Mouse (Mus musculus): Measurements from ENCODE around the gene Hps4. TPM values are rescaled to one million over a fixed set of nuclear protein-coding genes. Genes with fewer than 3 reads are reported as not detected.
"Not testable (repeated sequence)": the region's sequence is repeated elsewhere in the genome, so short reads cannot be mapped to it uniquely, and the experiment has no call there.

Hps4 gene
- polyA plus RNA-seq, 1 experiment from 2014 or later, result 33.4 TPM

DNA sequence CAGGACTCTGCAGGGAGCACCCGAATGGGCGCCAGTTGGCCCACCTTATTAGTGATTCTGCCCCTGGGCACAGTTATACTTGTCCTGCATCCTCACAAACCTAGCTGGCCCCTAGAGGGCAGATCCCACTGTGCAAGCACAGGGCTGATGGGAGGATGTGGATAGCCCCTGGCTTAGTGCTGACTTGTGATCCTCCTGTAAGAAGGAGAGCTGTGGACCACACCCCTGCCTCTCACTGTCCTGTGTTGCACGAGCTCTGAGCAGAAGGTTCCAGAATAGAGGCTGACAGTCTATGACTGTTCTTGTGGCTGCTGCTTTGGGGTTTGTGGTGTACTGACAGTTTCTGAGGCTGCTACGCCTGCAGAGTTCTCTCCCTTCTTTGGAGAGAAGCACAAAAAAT, 41.2 kb upstream of the Hps4 start:
- 89% methylated on average over 4 of the region's 4 CpGs for WGBS

GRCm38 (mm10) chr5:112302310-112302709, 40.6 kb upstream of the Hps4 start:
- Histone ChIP-seq H3K9me3 (no peaks in the 10 kb centered on the region), H3K4me2 (replicated peaks) (no peak overlapping the region), H3K27me3 (no peaks in the 10 kb centered on the region), H3K4me3 (no peak overlapping the region), H3K36me3 (no peaks in the 10 kb centered on the region), H3K27ac (replicated peaks) (no peak overlapping the region), H3K4me1 (no peaks in the 10 kb centered on the region), H3K9ac (replicated peaks) (no peak overlapping the region)
- ATAC-seq (replicated peaks), result no peak
- WGBS, result 95% methylated on average over 5 of the region's 5 CpGs

More for the DNA sequence above, 41.2 kb upstream of the Hps4 start:
- Histone ChIP-seq H3K36me3 (no peaks in the 10 kb centered on the region), H3K4me2 (replicated peaks) (no peak overlapping the region), H3K4me1 (0 out of 2 replicates have a peak, but pooled peaks cover 4% of the 10 kb centered on the region), H3K27ac (replicated peaks) (no peak overlapping the region), H3K4me3 (no peak overlapping the region), H3K27me3 (no peaks in the 10 kb centered on the region), H3K9ac (replicated peaks) (no peak overlapping the region), H3K9me3 (no peaks in the 10 kb centered on the region)
- no peak for ATAC-seq (replicated peaks)

DNA sequence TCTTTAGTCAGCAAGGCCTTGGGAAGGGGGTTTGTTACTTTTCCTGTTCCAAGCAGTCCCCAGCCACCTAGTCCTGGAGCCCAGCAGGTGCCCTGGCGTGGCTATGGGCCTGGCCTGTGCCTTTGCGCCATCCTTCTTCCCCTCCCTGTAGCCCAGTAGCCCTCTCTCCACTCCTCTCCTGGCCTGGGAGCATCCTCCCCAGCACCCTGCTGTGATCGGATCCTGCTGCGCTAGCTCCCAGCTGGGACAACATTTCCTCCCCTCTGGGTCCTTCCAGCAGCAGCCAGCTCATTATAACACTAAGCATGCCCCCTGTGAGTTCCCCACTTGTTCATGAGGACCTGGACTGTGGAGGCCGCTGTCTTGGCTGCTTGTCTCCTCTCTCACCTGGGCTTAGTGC, 37.0 kb upstream of the Hps4 start:
- no peak for ATAC-seq (replicated peaks)
- no peaks in the 10 kb centered on the region for H3K27me3 ChIP-seq
- no peaks in the 10 kb centered on the region for H3K4me1 ChIP-seq
- WGBS, result 65% methylated on average over 5 of the region's 5 CpGs
- H3K9me3 ChIP-seq, result no peaks in the 10 kb centered on the region
- H3K4me2 ChIP-seq (replicated peaks), result no peak overlapping the region
- no peak overlapping the region for H3K4me3 ChIP-seq
- H3K27ac ChIP-seq (replicated peaks), result no peak overlapping the region
- H3K36me3 ChIP-seq, result peaks cover 15% of the 10 kb centered on the region
- no peak overlapping the region for H3K9ac ChIP-seq (replicated peaks)

GRCm38 (mm10) chr5:112313222-112313885, 29.5 kb upstream of the Hps4 start:
- Histone ChIP-seq H3K36me3 (peaks cover 19% of the 10 kb centered on the region), H3K4me3 (no peak overlapping the region), H3K9me3 (no peaks in the 10 kb centered on the region), H3K27ac (replicated peaks) (peak overlapping the region; percentile 52), H3K4me2 (replicated peaks) (no peak overlapping the region), H3K9ac (replicated peaks) (no peak overlapping the region), H3K27me3 (no peaks in the 10 kb centered on the region), H3K4me1 (no peaks in the 10 kb centered on the region)
- 52% methylated on average over 11 of the region's 11 CpGs for WGBS
- ATAC-seq (replicated peaks), result no peak

- Histone ChIP-seq H3K27me3 (no peaks in the 10 kb centered on the region), H3K4me3 (no peak overlapping the region), H3K27ac (replicated peaks) (no peak overlapping the region), H3K4me1 (no peaks in the 10 kb centered on the region), H3K4me2 (replicated peaks) (no peak overlapping the region), H3K9ac (replicated peaks) (no peak overlapping the region), H3K36me3 (peaks cover 13% of the 10 kb centered on the region; the same call in 1 of the 2 replicates), H3K9me3 (no peaks in the 10 kb centered on the region)
- WGBS, result 69% methylated on average over 5 of the region's 5 CpGs
- no peak for ATAC-seq (replicated peaks)
Measured at GRCm38 (mm10) chr5:112316468-112316867, 26.4 kb upstream of the Hps4 start.

DNA sequence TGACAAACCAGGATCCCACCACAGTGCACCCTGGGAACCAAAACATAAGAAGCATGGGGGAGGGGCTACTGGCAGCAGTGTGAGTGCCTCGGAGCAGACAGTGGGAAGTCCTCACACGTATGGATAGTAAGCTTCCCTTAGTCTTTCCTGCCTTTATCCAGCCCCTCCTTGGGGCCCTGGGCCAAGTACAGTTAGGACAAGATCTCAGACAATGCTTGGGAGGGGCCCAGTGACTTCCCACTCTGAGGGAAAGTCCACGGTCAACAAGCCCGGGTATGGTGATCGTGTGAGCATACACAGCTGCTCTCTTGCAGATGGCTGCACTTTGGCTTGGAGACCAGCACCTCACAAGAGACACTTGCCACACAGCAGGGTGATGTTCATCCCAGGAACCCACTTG, 25.6 kb upstream of the Hps4 start:
- no peak for ATAC-seq (replicated peaks)

GRCm38 (mm10) chr5:112319343-112319742, 23.5 kb upstream of the Hps4 start:
- not testable (repeated sequence) for H3K27me3 ChIP-seq; H3K9ac ChIP-seq (replicated peaks); H3K4me3 ChIP-seq; H3K9me3 ChIP-seq; H3K27ac ChIP-seq (replicated peaks); ATAC-seq (replicated peaks); H3K4me1 ChIP-seq; H3K4me2 ChIP-seq (replicated peaks)
- WGBS, result 58% methylated on average over 2 of the region's 2 CpGs
- H3K36me3 ChIP-seq, result peaks cover 13% of the 10 kb centered on the region; the same call in 1 of the 2 replicates

More for the DNA sequence above, 25.6 kb upstream of the Hps4 start:
- Histone ChIP-seq H3K4me3 (no peak overlapping the region), H3K4me2 (replicated peaks) (no peak overlapping the region), H3K9ac (replicated peaks) (no peak overlapping the region), H3K27ac (replicated peaks) (no peak overlapping the region), H3K4me1 (no peaks in the 10 kb centered on the region), H3K9me3 (no peaks in the 10 kb centered on the region), H3K36me3 (peaks cover 13% of the 10 kb centered on the region; the same call in 1 of the 2 replicates), H3K27me3 (no peaks in the 10 kb centered on the region)
- WGBS, result 74% methylated on average over 5 of the region's 5 CpGs

DNA sequence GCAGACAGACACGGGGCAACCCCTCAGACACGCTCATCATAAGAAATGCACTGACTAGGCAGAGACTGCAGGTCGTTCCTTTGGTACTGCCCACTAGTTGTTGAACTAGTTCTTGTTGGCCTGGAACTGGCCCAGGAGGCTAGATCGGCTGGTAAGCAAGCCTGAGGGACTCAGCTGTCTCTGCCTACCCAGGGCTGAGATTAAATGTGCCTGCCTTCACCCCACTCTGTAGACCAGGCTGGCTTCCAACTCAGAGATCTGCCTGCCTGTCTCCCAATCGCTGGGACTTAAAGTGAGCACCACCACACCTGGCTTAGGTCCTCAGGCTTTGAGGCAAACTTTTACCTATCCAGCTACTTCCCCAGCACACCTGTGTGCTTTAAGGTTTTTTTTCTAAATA, 22.5 kb upstream of the Hps4 start:
- no peak for ATAC-seq (replicated peaks)
- 72% methylated on average over 5 of the region's 5 CpGs for WGBS
- Histone ChIP-seq H3K9ac (replicated peaks) (no peak overlapping the region), H3K36me3 (peaks cover 5% of the 10 kb centered on the region; the same call in 1 of the 2 replicates), H3K27me3 (no peaks in the 10 kb centered on the region), H3K4me3 (no peak overlapping the region), H3K4me1 (peaks cover 2% of the 10 kb centered on the region), H3K9me3 (no peaks in the 10 kb centered on the region), H3K4me2 (replicated peaks) (no peak overlapping the region), H3K27ac (replicated peaks) (no peak overlapping the region)

DNA sequence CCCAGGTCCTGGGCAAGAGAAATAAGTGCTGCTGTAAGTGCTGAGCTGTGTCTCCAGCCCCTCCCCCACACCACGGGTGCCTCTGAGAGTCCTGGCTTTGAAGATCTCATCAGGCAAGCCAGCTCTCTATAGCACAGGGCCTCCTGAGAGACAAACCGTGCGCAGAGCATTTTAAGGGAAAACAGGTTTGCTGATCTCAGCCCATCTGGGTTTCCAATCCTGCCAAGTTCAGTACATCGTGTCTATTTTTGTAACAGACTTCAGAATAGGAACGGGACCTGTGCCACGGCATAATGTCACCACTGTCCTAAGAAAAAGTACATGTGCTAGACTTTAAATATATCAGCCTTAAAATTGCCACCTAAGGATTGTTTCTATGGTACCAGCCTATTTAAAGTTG, 21.9 kb upstream of the Hps4 start:
- no peak for ATAC-seq (replicated peaks)
- no peak overlapping the region for H3K27ac ChIP-seq (replicated peaks)
- H3K36me3 ChIP-seq, result no peaks in the 10 kb centered on the region
- H3K27me3 ChIP-seq, result no peaks in the 10 kb centered on the region
- 61% methylated on average over 6 of the region's 6 CpGs for WGBS
- no peak overlapping the region for H3K9ac ChIP-seq (replicated peaks)
- H3K4me3 ChIP-seq, result no peak overlapping the region
- no peak overlapping the region for H3K4me2 ChIP-seq (replicated peaks)
- no peaks in the 10 kb centered on the region for H3K9me3 ChIP-seq
- peaks cover 7% of the 10 kb centered on the region for H3K4me1 ChIP-seq

DNA sequence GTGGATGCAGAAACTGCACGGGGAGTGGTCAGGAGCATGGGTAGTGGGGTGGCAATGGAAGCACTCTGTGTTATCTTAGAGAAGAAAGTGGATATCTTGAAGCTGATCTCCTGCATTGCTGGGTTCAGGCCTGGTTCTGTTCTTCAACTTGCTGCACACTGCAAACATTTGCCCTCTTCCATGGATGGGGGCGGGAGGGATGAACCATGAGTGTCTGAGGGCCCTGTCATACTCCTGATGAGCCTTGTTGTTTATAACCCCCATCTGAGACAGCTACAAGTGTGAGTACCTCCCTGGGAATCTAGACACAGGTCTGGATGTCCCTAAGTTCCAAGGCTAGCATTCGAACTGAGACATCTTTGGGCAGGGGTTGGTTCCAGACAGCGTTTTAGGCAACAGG, 21.5 kb upstream of the Hps4 start:
- no peak for ATAC-seq (replicated peaks)
- Histone ChIP-seq H3K27me3 (no peaks in the 10 kb centered on the region), H3K36me3 (no peaks in the 10 kb centered on the region), H3K9ac (replicated peaks) (no peak overlapping the region), H3K27ac (replicated peaks) (no peak overlapping the region), H3K4me1 (peaks cover 7% of the 10 kb centered on the region), H3K9me3 (no peaks in the 10 kb centered on the region), H3K4me3 (no peak overlapping the region), H3K4me2 (replicated peaks) (no peak overlapping the region)
- 74% methylated on average over 4 of the region's 4 CpGs for WGBS

- H3K27ac ChIP-seq (replicated peaks), result no peak overlapping the region
- no peak overlapping the region for H3K4me3 ChIP-seq
- 86% methylated on average over 6 of the region's 6 CpGs for WGBS
- H3K9ac ChIP-seq (replicated peaks), result no peak overlapping the region
- no peaks in the 10 kb centered on the region for H3K36me3 ChIP-seq
- H3K27me3 ChIP-seq, result no peaks in the 10 kb centered on the region
- H3K4me1 ChIP-seq, result peaks cover 18% of the 10 kb centered on the region
- H3K4me2 ChIP-seq (replicated peaks), result no peak overlapping the region
- H3K9me3 ChIP-seq, result no peaks in the 10 kb centered on the region
- ATAC-seq (replicated peaks), result no peak
Measured at GRCm38 (mm10) chr5:112323246-112323645, 19.6 kb upstream of the Hps4 start.

- Histone ChIP-seq H3K4me1 (peaks cover 18% of the 10 kb centered on the region), H3K9ac (replicated peaks) (no peak overlapping the region), H3K27ac (replicated peaks) (no peak overlapping the region), H3K4me3 (peak overlapping the region; percentile 96; the same call in 1 of the 2 replicates), H3K4me2 (replicated peaks) (peak overlapping the region; percentile 74), H3K27me3 (no peaks in the 10 kb centered on the region), H3K36me3 (peaks cover 7% of the 10 kb centered on the region), H3K9me3 (no peaks in the 10 kb centered on the region)
- 0 out of 2 replicates have a peak, but pooled peaks have one; percentile 18 for ATAC-seq (replicated peaks)
- WGBS, result 36% methylated on average over 24 of the region's 24 CpGs
Measured at GRCm38 (mm10) chr5:112324637-112325545, 18.0 kb upstream of the Hps4 start.
